Mouse (Mus musculus): ENCODE measurements around the gene Pmm1. TPM values are rescaled to one million over a fixed set of nuclear protein-coding genes. Genes with fewer than 3 reads are reported as not detected.

Pmm1 gene
- polyA plus RNA-seq, 1 experiment from 2014 or later, result 35.1 TPM

DNA sequence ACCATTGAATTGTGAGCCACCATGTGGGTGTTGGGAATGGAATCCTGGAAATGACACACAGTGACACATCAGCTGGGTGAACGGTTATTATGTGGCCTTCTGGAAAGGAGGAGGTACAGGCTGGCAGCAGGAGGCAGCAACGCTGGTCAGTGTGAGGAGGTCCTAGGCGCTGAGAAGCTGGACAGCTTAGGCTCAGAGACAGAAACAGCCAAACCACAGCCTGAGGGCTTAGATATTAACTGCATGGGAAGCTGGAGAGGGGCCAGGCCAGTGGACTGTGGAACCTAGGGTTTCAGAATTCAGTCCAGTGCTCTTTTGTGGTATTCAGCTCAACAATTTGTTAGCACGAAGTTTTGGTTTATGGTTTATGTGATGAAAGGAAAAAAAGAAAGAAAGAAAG is 33.0 kb downstream of the Pmm1 start:
- Histone ChIP-seq H3K27ac (ENCODE audit: low read depth, low read length) (no peak overlapping the region), H3K4me1 (replicated peaks; ENCODE audit: control insufficient read depth, insufficient read depth, low read length) (peaks cover 6% of the 10 kb centered on the region; the same call in 1 of the 2 replicates), H3K4me2 (ENCODE audit: low read depth, low read length, severe bottlenecking) (no peak overlapping the region), H3K4me3 (ENCODE audit: low read depth, low read length) (no peak overlapping the region), H3K9me3 (ENCODE audit: control insufficient read depth, low read length) (no peaks in the 10 kb centered on the region), H3K9ac (ENCODE audit: low read length) (no peak overlapping the region), H3K36me3 (ENCODE audit: control insufficient read depth, insufficient read depth, low read length) (no peaks in the 10 kb centered on the region), H3K27me3 (ENCODE audit: control insufficient read depth, insufficient read depth, low read length) (no peaks in the 10 kb centered on the region)
- DNase-seq (ENCODE audit: low spot score) (no peak), ATAC-seq (replicated peaks; ENCODE audit: low FRiP score) (no peak)
- 68% methylated on average over 4 of the region's 4 CpGs for WGBS

- peaks cover 5% of the 10 kb centered on the region; the same call in 1 of the 2 replicates for H3K4me1 ChIP-seq (replicated peaks; ENCODE audit: control insufficient read depth, insufficient read depth, low read length)
- H3K27me3 ChIP-seq (ENCODE audit: control insufficient read depth, insufficient read depth, low read length), result no peaks in the 10 kb centered on the region
- DNase-seq (ENCODE audit: low spot score) (no peak), ATAC-seq (replicated peaks; ENCODE audit: low FRiP score) (no peak; the same call in 1 of the 2 replicates)
- 0 out of 2 replicates have a peak overlapping the region, but pooled peaks have one; percentile 5 for H3K4me2 ChIP-seq (ENCODE audit: low read depth, low read length, severe bottlenecking)
- no peak overlapping the region for H3K9ac ChIP-seq (ENCODE audit: low read length)
- no peaks in the 10 kb centered on the region for H3K9me3 ChIP-seq (ENCODE audit: control insufficient read depth, low read length)
- H3K36me3 ChIP-seq (ENCODE audit: control insufficient read depth, insufficient read depth, low read length), result no peaks in the 10 kb centered on the region
- peak overlapping the region; percentile 87 for H3K27ac ChIP-seq (ENCODE audit: low read depth, low read length)
- H3K4me3 ChIP-seq (ENCODE audit: low read depth, low read length), result peak overlapping the region; percentile 61; the same call in 1 of the 2 replicates
- 30% methylated on average over 9 of the region's 9 CpGs for WGBS
Observed at GRCm38 (mm10) chr15:81926446-81926822, 34.3 kb downstream of the Pmm1 start.

DNA sequence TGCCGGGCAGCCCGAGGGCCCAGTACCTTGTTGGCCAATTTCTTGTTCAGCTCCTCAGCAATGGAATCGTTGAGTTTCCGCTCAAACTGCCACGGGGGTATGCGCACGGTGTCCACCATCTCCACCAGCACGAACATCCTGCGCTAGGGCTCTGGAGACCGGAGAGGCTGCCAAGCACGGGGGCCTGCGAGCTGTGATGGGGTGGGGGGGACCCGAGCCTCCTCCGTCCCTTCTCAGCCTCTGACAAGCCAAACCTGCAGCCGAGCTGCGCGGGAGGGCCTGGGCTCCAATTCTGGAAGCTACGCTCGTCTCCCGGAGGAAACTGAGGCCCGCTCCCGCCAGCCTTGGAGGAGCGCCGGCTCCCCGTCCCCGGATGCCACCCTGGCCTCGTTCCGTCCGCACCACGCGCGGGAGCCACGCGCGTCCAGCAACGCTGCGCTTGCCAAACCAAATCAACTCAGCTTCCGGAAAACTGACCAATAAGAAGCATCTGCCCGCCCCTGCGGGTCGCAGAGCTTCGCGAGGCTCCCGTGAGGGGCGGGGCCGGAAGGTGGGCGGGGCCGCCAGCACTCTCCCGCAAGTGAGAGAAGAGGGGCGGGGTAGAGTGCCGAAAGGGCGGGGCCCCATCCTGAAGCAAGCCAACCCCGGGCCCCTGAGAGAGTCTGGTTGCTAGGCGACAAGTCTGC is 34.8 kb downstream of the Pmm1 start, which contains the start of gene Polr3h:
TSS of gene Polr3h (minus strand) at position 481 of the 686 bp plus-strand sequence.
- no peaks in the 10 kb centered on the region for H3K27me3 ChIP-seq (ENCODE audit: control insufficient read depth, insufficient read depth, low read length)
- under 1% methylated on average over 54 of the region's 54 CpGs for WGBS
- H3K9ac ChIP-seq (ENCODE audit: low read length), result peak within 1 kb of the TSS; percentile 70
- H3K9me3 ChIP-seq (ENCODE audit: control insufficient read depth, low read length), result no peaks in the 10 kb centered on the region
- H3K36me3 ChIP-seq (ENCODE audit: control insufficient read depth, insufficient read depth, low read length), result no peaks in the 10 kb centered on the region
- peak; percentile 99 for DNase-seq (ENCODE audit: low spot score)
- H3K4me1 ChIP-seq (replicated peaks; ENCODE audit: control insufficient read depth, insufficient read depth, low read length), result peaks cover 5% of the 10 kb centered on the region; the same call in 1 of the 2 replicates
- H3K4me2 ChIP-seq (ENCODE audit: low read depth, low read length, severe bottlenecking), result peak within 1 kb of the TSS; percentile 92
- peak within 1 kb of the TSS; percentile 61 for H3K4me3 ChIP-seq (ENCODE audit: low read depth, low read length)
- H3K27ac ChIP-seq (ENCODE audit: low read depth, low read length), result peak within 1 kb of the TSS; percentile 87
- ATAC-seq (replicated peaks; ENCODE audit: low FRiP score), result peak; percentile 95

DNA sequence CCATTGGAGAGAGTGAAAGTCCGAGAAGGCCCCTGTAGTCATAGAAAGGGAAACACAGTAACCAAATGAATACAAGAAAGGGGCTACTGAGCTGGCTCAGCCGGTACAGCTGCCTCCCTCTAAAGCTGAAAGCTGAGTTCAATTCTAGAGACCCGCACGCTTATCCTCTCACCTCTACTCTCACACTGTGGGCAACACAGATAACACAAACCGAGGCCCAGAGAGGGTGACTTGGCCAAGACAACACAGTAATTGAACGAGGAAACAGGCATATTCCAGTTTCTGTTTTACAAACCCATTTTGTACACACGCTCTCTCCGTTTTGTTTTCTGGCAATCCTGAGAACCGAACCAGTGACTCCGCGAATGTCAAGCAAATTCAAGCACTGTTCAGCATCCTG is 35.8 kb downstream of the Pmm1 start:
- ATAC-seq (replicated peaks; ENCODE audit: low FRiP score) (no peak), DNase-seq (ENCODE audit: low spot score) (no peak)
- Histone ChIP-seq H3K36me3 (ENCODE audit: control insufficient read depth, insufficient read depth, low read length) (no peaks in the 10 kb centered on the region), H3K4me3 (ENCODE audit: low read depth, low read length) (peak overlapping the region; percentile 61), H3K4me2 (ENCODE audit: low read depth, low read length, severe bottlenecking) (peak overlapping the region; percentile 92; the same call in 1 of the 2 replicates), H3K27me3 (ENCODE audit: control insufficient read depth, insufficient read depth, low read length) (no peaks in the 10 kb centered on the region), H3K9ac (ENCODE audit: low read length) (no peak overlapping the region), H3K9me3 (ENCODE audit: control insufficient read depth, low read length) (no peaks in the 10 kb centered on the region), H3K4me1 (replicated peaks; ENCODE audit: control insufficient read depth, insufficient read depth, low read length) (peaks cover 5% of the 10 kb centered on the region; the same call in 1 of the 2 replicates), H3K27ac (ENCODE audit: low read depth, low read length) (no peak overlapping the region)
- 89% methylated on average over 11 of the region's 11 CpGs for WGBS

GRCm38 (mm10) chr15:81921255-81921654 is 39.5 kb downstream of the Pmm1 start:
- Histone ChIP-seq H3K36me3 (ENCODE audit: control insufficient read depth, insufficient read depth, low read length) (no peaks in the 10 kb centered on the region; the same call in 1 of the 2 replicates), H3K4me2 (ENCODE audit: low read depth, low read length, severe bottlenecking) (no peak overlapping the region), H3K27ac (ENCODE audit: low read depth, low read length) (no peak overlapping the region), H3K4me1 (replicated peaks; ENCODE audit: control insufficient read depth, insufficient read depth, low read length) (peaks cover 5% of the 10 kb centered on the region; the same call in 1 of the 2 replicates), H3K4me3 (ENCODE audit: low read depth, low read length) (no peak overlapping the region), H3K9me3 (ENCODE audit: control insufficient read depth, low read length) (no peaks in the 10 kb centered on the region), H3K27me3 (ENCODE audit: control insufficient read depth, insufficient read depth, low read length) (no peaks in the 10 kb centered on the region), H3K9ac (ENCODE audit: low read length) (no peak overlapping the region)
- DNase-seq (ENCODE audit: low spot score), result no peak
- no peak for ATAC-seq (replicated peaks; ENCODE audit: low FRiP score)
- 73% methylated on average over 5 of the region's 5 CpGs for WGBS

- H3K27ac ChIP-seq (ENCODE audit: low read depth, low read length), result no peak overlapping the region
- no peaks in the 10 kb centered on the region; the same call in 1 of the 2 replicates for H3K36me3 ChIP-seq (ENCODE audit: control insufficient read depth, insufficient read depth, low read length)
- no peak overlapping the region for H3K9ac ChIP-seq (ENCODE audit: low read length)
- 87% methylated on average over 10 of the region's 10 CpGs for WGBS
- ATAC-seq (replicated peaks; ENCODE audit: low FRiP score) (no peak), DNase-seq (ENCODE audit: low spot score) (no peak)
- H3K27me3 ChIP-seq (ENCODE audit: control insufficient read depth, insufficient read depth, low read length), result no peaks in the 10 kb centered on the region
- H3K4me2 ChIP-seq (ENCODE audit: low read depth, low read length, severe bottlenecking), result no peak overlapping the region
- no peak overlapping the region for H3K4me3 ChIP-seq (ENCODE audit: low read depth, low read length)
- peaks cover 5% of the 10 kb centered on the region; the same call in 1 of the 2 replicates for H3K4me1 ChIP-seq (replicated peaks; ENCODE audit: control insufficient read depth, insufficient read depth, low read length)
- no peaks in the 10 kb centered on the region for H3K9me3 ChIP-seq (ENCODE audit: control insufficient read depth, low read length)
Observed at GRCm38 (mm10) chr15:81920546-81921217, 40.0 kb downstream of the Pmm1 start.

DNA sequence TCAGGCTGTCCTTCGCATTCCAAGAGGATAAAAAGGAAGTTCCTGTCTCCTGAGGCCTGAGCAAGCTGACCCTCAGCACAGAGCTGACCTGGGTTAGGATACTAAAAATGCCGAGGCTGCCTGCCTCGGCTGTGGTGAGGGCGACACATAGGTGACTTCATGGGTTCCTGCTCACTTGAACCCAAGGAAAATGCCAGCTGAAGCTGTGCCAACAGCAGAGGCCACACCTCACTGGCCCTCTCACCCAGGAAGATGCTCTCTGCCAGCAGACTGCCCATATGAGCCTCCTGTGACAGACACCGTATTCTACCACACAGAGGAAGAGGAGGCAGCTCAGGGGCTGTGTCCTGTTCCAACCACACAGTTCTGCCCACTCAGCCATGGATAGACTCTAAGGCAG is 41.7 kb downstream of the Pmm1 start:
- Histone ChIP-seq H3K4me3 (ENCODE audit: low read depth, low read length) (no peak overlapping the region), H3K36me3 (ENCODE audit: control insufficient read depth, insufficient read depth, low read length) (no peaks in the 10 kb centered on the region; the same call in 1 of the 2 replicates), H3K9me3 (ENCODE audit: control insufficient read depth, low read length) (no peaks in the 10 kb centered on the region), H3K9ac (ENCODE audit: low read length) (no peak overlapping the region), H3K4me2 (ENCODE audit: low read depth, low read length, severe bottlenecking) (no peak overlapping the region), H3K27me3 (ENCODE audit: control insufficient read depth, insufficient read depth, low read length) (no peaks in the 10 kb centered on the region), H3K27ac (ENCODE audit: low read depth, low read length) (no peak overlapping the region), H3K4me1 (replicated peaks; ENCODE audit: control insufficient read depth, insufficient read depth, low read length) (no peaks in the 10 kb centered on the region)
- DNase-seq (ENCODE audit: low spot score) (no peak), ATAC-seq (replicated peaks; ENCODE audit: low FRiP score) (no peak)
- 86% methylated on average over 5 of the region's 5 CpGs for WGBS

GRCm38 (mm10) chr15:81917621-81918463 is 42.9 kb downstream of the Pmm1 start:
- no peaks in the 10 kb centered on the region for H3K4me1 ChIP-seq (replicated peaks; ENCODE audit: control insufficient read depth, insufficient read depth, low read length)
- H3K4me2 ChIP-seq (ENCODE audit: low read depth, low read length, severe bottlenecking), result no peak overlapping the region
- H3K4me3 ChIP-seq (ENCODE audit: low read depth, low read length), result no peak overlapping the region
- ATAC-seq (replicated peaks; ENCODE audit: low FRiP score), result no peak
- no peak overlapping the region for H3K27ac ChIP-seq (ENCODE audit: low read depth, low read length)
- H3K9me3 ChIP-seq (ENCODE audit: control insufficient read depth, low read length), result no peaks in the 10 kb centered on the region
- WGBS, result 60% methylated on average over 6 of the region's 6 CpGs
- no peak overlapping the region for H3K9ac ChIP-seq (ENCODE audit: low read length)
- H3K36me3 ChIP-seq (ENCODE audit: control insufficient read depth, insufficient read depth, low read length), result peaks cover 3% of the 10 kb centered on the region
- peak; percentile 81 for DNase-seq (ENCODE audit: low spot score)
- H3K27me3 ChIP-seq (ENCODE audit: control insufficient read depth, insufficient read depth, low read length), result no peaks in the 10 kb centered on the region

Data from forebrain, embryonic 11.5 days (tissue).